Mouse (Mus musculus) C2C12 (cell line): ENCODE measurements around the gene Fbn1. TPM values are rescaled to one million over a fixed set of nuclear protein-coding genes. Genes with fewer than 3 reads are reported as not detected.

Source experiments
- H3K27me3 ChIP-seq: one replicate; pipeline ENCODE4 v1.6.1; 2011; ENCODE audit not compliant: control insufficient read depth, insufficient read depth, insufficient read length
- H3K36me3 ChIP-seq: one replicate; pipeline ENCODE4 v1.6.1; 2011; ENCODE audit not compliant: control insufficient read depth, insufficient read depth
- H3K4me3 ChIP-seq: one replicate; pipeline ENCODE4 v1.5.1; 2011; ENCODE audit warnings: mild to moderate bottlenecking, control low read depth; ENCODE audit not compliant: poor library complexity, insufficient read depth, severe bottlenecking
- H3K79me2 ChIP-seq: one replicate; pipeline ENCODE4 v1.6.1; 2011; ENCODE audit not compliant: control insufficient read depth, insufficient read depth
- H3K79me3 ChIP-seq: one replicate; pipeline ENCODE4 v1.6.1; 2011; ENCODE audit warnings: low read depth, control low read depth
- H3ac ChIP-seq: one replicate; pipeline ENCODE3; 2011; ENCODE audit warnings: low read depth; ENCODE audit not compliant: control insufficient read depth, insufficient read length
- CEBPB ChIP-seq: IDR thresholded peaks from one replicate; pipeline ENCODE4 v1.6.1; 2011; ENCODE audit warnings: low read depth, mild to moderate bottlenecking, control low read depth, moderate library complexity
- CTCF ChIP-seq: IDR thresholded peaks from one replicate; pipeline ENCODE4 v1.5.1; 2011; ENCODE audit not compliant: control insufficient read depth, insufficient read depth, insufficient read length
- FOSL1 ChIP-seq: IDR thresholded peaks from one replicate; pipeline ENCODE4 v1.8.0; 2011; ENCODE audit warnings: mild to moderate bottlenecking, low read length; ENCODE audit not compliant: poor library complexity, insufficient read depth, severe bottlenecking
- MAX ChIP-seq: IDR thresholded peaks from one replicate; pipeline ENCODE4 v1.6.1; 2011; ENCODE audit warnings: mild to moderate bottlenecking, control low read depth
- MYOD1 ChIP-seq: IDR thresholded peaks from one replicate; pipeline ENCODE4 v1.6.1; 2011; ENCODE audit warnings: low read depth; ENCODE audit not compliant: control insufficient read depth, insufficient read length
- MYOG ChIP-seq: IDR thresholded peaks from one replicate; pipeline ENCODE4 v1.6.1; 2011; ENCODE audit not compliant: control insufficient read depth, insufficient read length; ENCODE audit errors: extremely low read depth
- USF1 ChIP-seq: IDR thresholded peaks from one replicate; pipeline ENCODE4 v1.6.1; 2011; ENCODE audit warnings: low read depth, mild to moderate bottlenecking, control low read depth, moderate library complexity
- polyA plus RNA-seq: library from polyadenylated mRNA; unstranded; fragments of >200 nt; fragmentation: generic; extraction: Trizol; gene quantifications from one replicate; pipeline ENCODE4 v1.2.1, GENCODE M21; 2012; ENCODE audit warnings: missing spikeins

The Fbn1 gene
- polyA plus RNA-seq, 1 experiment = 14.8 TPM

DNA sequence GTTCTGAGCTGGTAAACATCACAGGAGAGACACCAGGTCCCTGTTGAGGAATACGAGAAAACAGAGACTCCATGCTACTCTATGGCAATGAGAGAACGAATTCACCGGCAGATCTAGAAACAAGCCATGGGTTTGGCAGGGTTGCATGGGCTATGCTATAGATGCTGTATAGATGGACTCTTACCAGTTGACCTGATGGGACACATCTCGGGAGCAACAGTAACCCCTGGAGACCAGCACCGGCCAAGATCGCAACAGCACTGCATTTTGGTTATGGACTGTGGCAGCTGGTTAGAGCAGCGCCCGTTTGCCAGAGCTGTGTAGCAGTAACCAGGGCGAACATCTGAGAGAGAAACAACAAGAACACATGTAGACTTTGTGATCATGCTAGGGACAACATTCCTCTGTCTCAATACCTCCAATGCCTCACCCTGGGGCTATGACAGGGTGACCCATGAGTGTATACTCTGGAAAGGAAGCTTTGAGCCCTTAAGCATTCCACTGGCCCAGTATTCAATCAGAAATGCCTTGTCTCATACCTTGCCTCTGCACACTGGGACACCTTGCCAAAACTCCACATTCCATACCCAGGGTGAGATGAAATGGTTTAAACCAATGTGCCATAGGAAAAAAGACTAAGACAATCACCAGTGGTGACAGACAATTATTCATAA, 113.2 kb downstream of the Fbn1 start:
- Histone ChIP-seq H3K4me3 (no peak overlapping the region), H3K79me3 (no peaks in the 10 kb centered on the region), H3K36me3 (peaks cover 33% of the 10 kb centered on the region), H3K27me3 (no peaks in the 10 kb centered on the region), H3ac (no peak overlapping the region), H3K79me2 (no peaks in the 10 kb centered on the region)
- no peak for TF ChIP-seq MAX
- no peak for TF ChIP-seq FOSL1
- TF ChIP-seq MYOD1 = no peak
- TF ChIP-seq MYOG = no peak
- TF ChIP-seq USF1 = no peak
- TF ChIP-seq CEBPB = no peak
- TF ChIP-seq CTCF = no peak

DNA sequence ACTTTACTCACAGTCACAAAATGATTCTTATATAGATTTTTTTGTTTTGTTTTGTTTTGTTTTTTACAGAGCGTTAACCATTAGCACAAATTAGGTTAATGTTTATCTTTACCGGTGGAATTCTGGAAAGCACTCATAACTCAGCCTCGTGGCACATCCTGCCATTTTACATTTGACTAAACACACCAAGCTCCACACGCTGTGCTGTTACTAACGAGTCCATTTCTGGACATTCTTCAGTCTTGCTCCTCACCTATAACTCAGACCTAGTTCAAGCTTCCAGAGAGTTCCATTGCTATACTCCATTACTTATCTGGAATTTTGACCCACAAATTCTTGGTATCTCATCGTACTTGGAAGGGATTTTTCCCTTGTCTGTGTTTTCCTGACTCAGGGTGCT, 116.2 kb downstream of the Fbn1 start:
- Histone ChIP-seq H3K4me3 (no peak overlapping the region), H3K36me3 (peaks cover 55% of the 10 kb centered on the region), H3K27me3 (no peaks in the 10 kb centered on the region), H3ac (no peak overlapping the region), H3K79me3 (no peaks in the 10 kb centered on the region), H3K79me2 (no peaks in the 10 kb centered on the region)
- TF ChIP-seq CEBPB (no peak), MAX (no peak), CTCF (no peak)

DNA sequence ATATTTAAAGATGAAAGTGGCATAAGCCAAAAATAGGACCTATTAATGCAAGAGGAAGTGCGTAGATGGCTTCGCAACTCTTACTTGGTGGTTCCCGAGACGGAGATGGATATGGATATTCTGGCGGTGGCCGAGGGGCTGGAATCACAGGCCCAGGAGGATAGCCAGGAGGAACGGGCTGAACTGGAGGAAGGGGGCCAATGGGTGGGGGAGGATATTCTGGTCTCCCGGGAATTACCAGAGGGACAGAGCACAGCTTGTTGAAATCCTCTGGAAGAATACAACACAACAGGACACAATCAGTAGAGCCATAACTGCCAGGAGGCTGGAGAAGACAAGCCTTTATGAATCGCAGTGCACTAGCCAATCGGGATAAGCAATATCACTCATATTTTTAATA, 118.0 kb downstream of the Fbn1 start:
- Histone ChIP-seq H3K4me3 (no peak overlapping the region), H3K36me3 (peaks cover 69% of the 10 kb centered on the region), H3K27me3 (no peaks in the 10 kb centered on the region), H3K79me2 (no peaks in the 10 kb centered on the region), H3K79me3 (no peaks in the 10 kb centered on the region), H3ac (no peak overlapping the region)
- no peak for TF ChIP-seq CTCF
- no peak for TF ChIP-seq FOSL1
- TF ChIP-seq CEBPB = no peak
- no peak for TF ChIP-seq MAX
- no peak for TF ChIP-seq MYOD1
- no peak for TF ChIP-seq USF1
- TF ChIP-seq MYOG = no peak

DNA sequence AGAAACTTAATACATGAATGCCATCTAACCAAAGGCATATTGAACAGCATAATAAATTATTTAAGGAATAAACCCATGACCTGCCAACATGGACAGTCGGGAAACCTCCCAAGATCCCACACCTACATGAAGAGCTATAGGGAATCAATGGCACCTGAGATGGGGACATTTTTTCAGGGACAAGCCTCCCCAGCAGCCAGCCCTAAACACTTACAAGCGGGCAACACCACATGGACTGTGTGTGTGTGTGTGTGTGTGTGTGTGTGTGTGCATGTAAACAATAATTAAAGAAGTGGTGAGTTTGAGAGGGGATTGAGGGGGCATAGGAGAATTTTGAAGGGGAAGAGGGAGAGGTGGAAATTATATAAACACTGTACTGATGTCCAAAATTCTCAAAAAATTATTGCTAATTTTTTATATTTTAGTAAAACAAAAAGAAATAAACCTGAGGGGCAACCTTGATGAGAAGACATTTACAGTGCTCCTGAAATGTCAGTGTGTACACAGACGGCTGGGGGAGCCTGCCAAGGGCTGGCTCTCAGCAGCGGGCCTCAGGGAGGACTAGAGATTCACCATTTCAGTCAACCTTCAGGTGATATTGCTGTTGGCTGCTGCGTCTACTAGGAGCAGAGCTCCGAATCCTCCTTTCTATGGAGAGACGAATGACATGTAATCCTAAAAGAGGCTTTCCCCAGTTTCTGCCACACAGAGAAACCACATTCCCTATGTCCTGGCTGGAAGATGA, 121.4 kb downstream of the Fbn1 start:
- no peak overlapping the region for H3K4me3 ChIP-seq
- no peak overlapping the region for H3ac ChIP-seq
- TF ChIP-seq CTCF = no peak
- no peak for TF ChIP-seq MYOD1
- TF ChIP-seq MAX = no peak
- TF ChIP-seq MYOG = no peak
- no peak for TF ChIP-seq USF1
- no peak for TF ChIP-seq FOSL1
- TF ChIP-seq CEBPB = no peak
- H3K36me3 ChIP-seq = peaks cover 74% of the 10 kb centered on the region
- H3K79me2 ChIP-seq = no peaks in the 10 kb centered on the region
- no peaks in the 10 kb centered on the region for H3K27me3 ChIP-seq
- no peaks in the 10 kb centered on the region for H3K79me3 ChIP-seq

DNA sequence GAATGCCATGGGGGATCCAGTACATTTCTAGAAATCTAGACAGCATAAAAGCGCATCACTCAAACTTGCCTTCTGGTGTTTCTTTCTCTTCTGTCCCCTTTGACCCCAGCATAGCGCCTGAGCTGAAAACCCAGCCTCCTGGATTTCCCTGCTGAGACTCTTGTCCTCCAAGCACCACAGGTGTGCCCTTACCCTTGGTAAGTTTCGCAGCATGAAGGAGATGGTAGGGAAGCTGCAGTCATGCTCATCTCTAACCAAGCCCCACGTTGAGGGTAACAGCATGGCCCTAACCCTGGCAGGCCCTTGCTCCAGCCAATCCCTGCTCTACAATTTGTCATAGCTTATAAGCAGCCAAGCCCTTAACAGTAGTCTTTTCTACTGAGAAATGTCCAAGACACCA, 122.9 kb downstream of the Fbn1 start:
- TF ChIP-seq USF1 = no peak
- TF ChIP-seq MAX = no peak
- TF ChIP-seq FOSL1 = no peak
- TF ChIP-seq MYOD1 = no peak
- TF ChIP-seq CEBPB = no peak
- no peak for TF ChIP-seq MYOG
- no peak for TF ChIP-seq CTCF
- Histone ChIP-seq H3K79me2 (no peaks in the 10 kb centered on the region), H3K36me3 (peaks cover 74% of the 10 kb centered on the region)

DNA sequence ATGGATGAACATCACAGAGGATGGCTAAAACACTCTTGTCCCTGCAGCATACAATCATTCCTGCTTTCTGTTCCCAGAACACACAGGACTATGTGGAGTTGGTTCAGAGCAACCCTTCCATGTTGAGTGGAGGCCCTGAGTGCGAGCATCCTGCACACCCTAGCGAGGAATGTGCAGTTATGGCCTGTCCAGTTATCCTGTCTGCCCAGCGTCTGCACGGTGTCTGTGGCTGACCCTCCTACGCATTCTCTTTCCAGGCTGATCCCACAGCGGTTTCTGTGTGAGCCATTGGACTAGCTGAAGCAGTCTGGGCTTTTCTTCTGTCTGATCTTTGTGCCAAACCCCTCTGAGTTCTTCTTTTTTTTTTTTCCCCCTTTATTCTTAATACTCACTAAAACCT, 123.4 kb downstream of the Fbn1 start:
- Histone ChIP-seq H3K4me3 (no peak overlapping the region), H3K36me3 (peaks cover 71% of the 10 kb centered on the region), H3ac (no peak overlapping the region), H3K27me3 (no peaks in the 10 kb centered on the region), H3K79me3 (no peaks in the 10 kb centered on the region), H3K79me2 (no peaks in the 10 kb centered on the region)
- TF ChIP-seq MYOD1 (no peak), USF1 (no peak), MAX (no peak), MYOG (no peak), FOSL1 (no peak), CTCF (no peak), CEBPB (no peak)

More for the DNA sequence above, 122.9 kb downstream of the Fbn1 start:
- H3K4me3 ChIP-seq = no peak overlapping the region
- H3K79me3 ChIP-seq = no peaks in the 10 kb centered on the region
- H3K27me3 ChIP-seq = no peaks in the 10 kb centered on the region
- H3ac ChIP-seq = no peak overlapping the region
